In the genomic region with DNA sequence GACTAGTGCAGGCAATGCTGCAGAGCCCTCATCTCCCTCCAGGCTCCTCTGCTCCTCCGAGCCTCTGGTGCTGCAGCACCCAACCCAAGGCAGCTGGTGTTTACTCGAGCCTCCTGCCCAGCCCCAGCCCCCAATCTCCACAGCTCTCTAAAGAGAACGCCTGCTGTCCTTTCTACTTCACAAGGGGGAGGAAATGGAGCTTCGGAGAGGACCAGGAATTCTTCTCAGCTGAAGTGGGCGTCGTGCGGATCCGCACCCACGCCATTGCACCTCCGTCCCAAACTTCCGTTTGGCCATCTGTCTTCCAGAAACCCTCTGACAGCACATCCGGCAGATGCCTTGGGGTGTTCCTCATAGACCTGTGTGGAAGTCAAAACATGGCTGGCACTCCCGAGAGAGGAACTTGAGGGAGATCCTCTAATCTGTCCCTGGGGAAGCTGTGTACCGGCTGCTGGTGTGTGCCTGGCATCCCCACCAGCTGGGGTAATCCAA, we compare ENCODE assay signal across 8 mouse cellular contexts. TPM values are rescaled to one million over a fixed set of nuclear protein-coding genes. Genes with fewer than 3 reads are reported as not detected.
DNase-seq lines count a peak whose midpoint lies in the region; ATAC-seq lines count a peak whose summit lies in the region.

No protein-coding gene starts in this region.

- no peak overlapping the region for H3K4me2 ChIP-seq in heart, embryonic 15.5 days
- H3K4me2 ChIP-seq in hindbrain, embryonic 13.5 days = no peak overlapping the region

- H3K9me3 ChIP-seq in heart, embryonic 15.5 days (replicated peaks) = no peaks in the 10 kb centered on the region
- no peaks in the 10 kb centered on the region for H3K9me3 ChIP-seq in hindbrain, embryonic 13.5 days

- no peaks in the 10 kb centered on the region for H3K27me3 ChIP-seq in heart, embryonic 15.5 days
- H3K27me3 ChIP-seq in hindbrain, embryonic 13.5 days = no peaks in the 10 kb centered on the region

- H3K36me3 ChIP-seq in heart, embryonic 15.5 days = no peaks in the 10 kb centered on the region
- H3K36me3 ChIP-seq in hindbrain, embryonic 13.5 days = no peaks in the 10 kb centered on the region

- 53% methylated on average over 14 of the region's 14 CpGs for WGBS in heart, embryonic 15.5 days
- WGBS in hindbrain, embryonic 13.5 days = 58% methylated on average over 14 of the region's 14 CpGs

- ATAC-seq in heart, embryonic 15.5 days (replicated peaks; ENCODE audit: insufficient number of reproducible peaks, insufficient read depth, low FRiP score, low read depth) = no peak
- no peak for ATAC-seq in hindbrain, embryonic 13.5 days (ENCODE audit: low FRiP score)

- H3K4me1 ChIP-seq in heart, embryonic 15.5 days (replicated peaks) = peaks cover 10% of the 10 kb centered on the region
- peaks cover 31% of the 10 kb centered on the region for H3K4me1 ChIP-seq in hindbrain, embryonic 13.5 days (replicated peaks)

- H3K27ac ChIP-seq in heart, embryonic 15.5 days = 0 out of 2 replicates have a peak overlapping the region, but pooled peaks have one; percentile 5
- H3K27ac ChIP-seq in hindbrain, embryonic 13.5 days = peak overlapping the region; percentile 62

- H3K4me3 ChIP-seq in heart, embryonic 15.5 days = no peak overlapping the region
- no peak overlapping the region for H3K4me3 ChIP-seq in hindbrain, embryonic 13.5 days

- DNase-seq in heart, adult 9 months (ENCODE audit: low spot score in 2 of 2) = no peak
- DNase-seq in testis, postnatal 10 days (ENCODE audit: low spot score) = peak; percentile 43
- DNase-seq in testis, postnatal 14 days (ENCODE audit: low spot score) = no peak
- peak; percentile 69 to 80 for DNase-seq in right cerebral cortex, adult 2 months (ENCODE audit: low spot score in 2 of 2)
- DNase-seq in adrenal gland, postnatal 4 days (ENCODE audit: low spot score in 2 of 2) = no peak
- no peak for DNase-seq in adrenal gland, postnatal 25 days

- no peak overlapping the region for H3K9ac ChIP-seq in heart, embryonic 15.5 days
- 0 out of 2 replicates have a peak overlapping the region, but pooled peaks have one; percentile 5 for H3K9ac ChIP-seq in hindbrain, embryonic 13.5 days

RNA-seq across cellular contexts. Expression of a gene that starts 22.1 kb away (rescaled TPM):
- polyA plus RNA-seq in heart, embryonic 15.5 days (2015; fragmentation: Nextera tagmentation; extraction: Ambion mirVana) = 16.4 and 22.5 TPM in 2 replicates
- 20.1 and 23.4 TPM in 2 replicates for polyA plus RNA-seq in hindbrain, embryonic 13.5 days (2015; fragmentation: Nextera tagmentation; extraction: Ambion mirVana)
- 10 to 100 TPM; 27.1 to 28.0 TPM for total RNA-seq in adrenal gland, postnatal 4 days (2021)
- 16.0 and 28.2 TPM in 2 replicates for total RNA-seq in adrenal gland, postnatal 25 days (2021)

Comparison
In these comparisons a context has a peak if more than half of its experiments do, and no peak if none do; other contexts are left out.
1. DNase-seq: peak in testis, postnatal 10 days (single experiment) and right cerebral cortex, adult 2 months (2 of 2); none in heart, adult 9 months (0 of 2), testis, postnatal 14 days (single experiment), adrenal gland, postnatal 4 days (0 of 2) and adrenal gland, postnatal 25 days (single experiment).